Mouse (Mus musculus): ENCODE results near the gene Neurl2. TPM values are rescaled to one million over a fixed set of nuclear protein-coding genes. Genes with fewer than 3 reads are reported as not detected.
"Not testable (repeated sequence)": the region's sequence is repeated elsewhere in the genome, so short reads cannot be mapped to it uniquely, and the experiment has no call there.

The Neurl2 gene
- polyA plus RNA-seq, 2 experiments, result 5.5 to 7.2 TPM

DNA sequence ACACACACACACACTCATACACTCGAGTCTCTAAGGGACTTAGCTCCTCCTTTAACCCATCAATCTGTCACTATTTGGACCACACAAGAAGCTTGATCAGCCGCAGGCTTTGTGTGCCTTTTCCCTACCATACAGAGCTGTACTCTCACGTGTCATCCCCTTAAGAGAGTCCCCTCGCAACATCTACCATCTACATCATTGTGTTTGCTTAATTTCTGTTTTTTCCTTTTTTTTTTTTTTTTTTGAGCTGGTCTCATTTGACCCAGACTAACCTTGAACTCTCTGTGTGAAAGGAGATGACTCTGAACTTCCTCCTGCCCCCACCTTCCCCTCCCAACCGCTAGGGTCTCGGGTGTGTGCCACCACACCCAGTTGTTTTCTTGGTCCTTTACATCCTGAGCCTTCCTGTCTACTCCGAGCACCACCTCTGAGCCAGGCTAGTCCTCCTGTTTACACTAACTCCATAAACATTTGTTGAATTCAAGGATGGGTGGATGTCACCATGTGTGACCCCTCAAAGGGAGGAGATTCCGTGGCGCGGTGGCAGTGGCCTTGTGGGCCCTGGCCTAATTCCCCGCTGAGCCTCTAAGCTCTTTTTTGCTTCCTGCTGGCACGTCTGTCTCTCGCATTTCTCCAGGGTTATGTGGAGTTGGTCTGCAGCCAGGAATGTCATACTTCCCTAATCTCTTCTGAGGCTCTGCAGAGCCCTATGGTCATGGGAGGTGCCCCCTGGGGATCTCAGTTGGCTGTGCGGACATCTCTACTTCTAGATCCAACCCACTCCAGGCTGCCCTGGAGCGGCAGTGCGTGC lies 33.7 kb upstream of the Neurl2 start:
- no peak; the same call in 1 of the 2 replicates for ATAC-seq (ENCODE audit: low FRiP score, low read depth)
- H3K9me3 ChIP-seq (ENCODE audit: control insufficient read depth, low read length), result peaks cover 3% of the 10 kb centered on the region; the same call in 1 of the 2 replicates
- H3K36me3 ChIP-seq (ENCODE audit: control insufficient read depth, insufficient read depth, low read length), result no peaks in the 10 kb centered on the region
- no peak for TF ChIP-seq POLR2A (IDR thresholded peaks at IDR 0.05; ENCODE audit: borderline replicate concordance, extremely low read depth, insufficient read depth, insufficient read length)
- no peaks in the 10 kb centered on the region for H3K27me3 ChIP-seq (ENCODE audit: control insufficient read depth, insufficient read depth, low read length)
- peak; percentile 46 for DNase-seq (ENCODE audit: low spot score)
- H3K27ac ChIP-seq (replicated peaks; ENCODE audit: low read depth, low read length), result no peak overlapping the region
- H3K4me3 ChIP-seq (replicated peaks; ENCODE audit: low read length), result no peak overlapping the region
- H3K9ac ChIP-seq (ENCODE audit: low read depth, low read length, severe bottlenecking), result no peak overlapping the region
- H3K4me1 ChIP-seq (ENCODE audit: control insufficient read depth, insufficient read depth, low read length), result 0 out of 2 replicates have a peak, but pooled peaks cover under 1% of the 10 kb centered on the region
- no peak overlapping the region for H3K4me2 ChIP-seq (replicated peaks; ENCODE audit: low read depth, low read length, severe bottlenecking)
- WGBS, result 54% methylated on average over 16 of the region's 16 CpGs

DNA sequence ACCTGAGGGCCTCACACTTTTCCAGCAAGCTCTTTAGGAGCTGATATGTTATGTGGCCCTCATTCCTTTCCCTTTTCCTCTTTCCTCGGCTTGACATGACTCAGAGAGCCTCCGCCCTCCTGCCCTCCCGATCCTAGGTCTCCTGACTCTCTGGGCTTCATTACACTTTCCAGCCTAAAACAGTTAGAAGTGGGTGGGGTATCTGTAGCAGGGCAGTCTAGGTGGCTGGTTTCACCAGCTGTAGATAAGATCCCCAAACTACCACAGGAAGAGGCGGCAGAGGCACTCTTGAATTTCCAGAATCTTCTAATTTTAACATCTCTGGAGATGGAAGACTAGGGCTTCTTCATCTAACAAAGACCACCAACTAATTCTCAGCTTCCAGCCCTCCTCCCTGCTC lies 31.3 kb upstream of the Neurl2 start:
- DNase-seq (ENCODE audit: low spot score) (no peak), ATAC-seq (ENCODE audit: low FRiP score, low read depth) (no peak)
- no peak overlapping the region for H3K4me3 ChIP-seq (replicated peaks; ENCODE audit: low read length)
- WGBS, result 75% methylated on average over 4 of the region's 4 CpGs
- H3K27me3 ChIP-seq (ENCODE audit: control insufficient read depth, insufficient read depth, low read length), result no peaks in the 10 kb centered on the region
- no peak overlapping the region for H3K9ac ChIP-seq (ENCODE audit: low read depth, low read length, severe bottlenecking)
- no peak for TF ChIP-seq POLR2A (IDR thresholded peaks at IDR 0.05; ENCODE audit: borderline replicate concordance, extremely low read depth, insufficient read depth, insufficient read length)
- no peaks in the 10 kb centered on the region for H3K36me3 ChIP-seq (ENCODE audit: control insufficient read depth, insufficient read depth, low read length)
- no peak overlapping the region for H3K4me2 ChIP-seq (replicated peaks; ENCODE audit: low read depth, low read length, severe bottlenecking)
- H3K4me1 ChIP-seq (ENCODE audit: control insufficient read depth, insufficient read depth, low read length), result 0 out of 2 replicates have a peak, but pooled peaks cover 2% of the 10 kb centered on the region
- H3K27ac ChIP-seq (replicated peaks; ENCODE audit: low read depth, low read length), result no peak overlapping the region
- peaks cover 3% of the 10 kb centered on the region; the same call in 1 of the 2 replicates for H3K9me3 ChIP-seq (ENCODE audit: control insufficient read depth, low read length)

- not testable (repeated sequence) for H3K4me2 ChIP-seq (replicated peaks; ENCODE audit: low read depth, low read length, severe bottlenecking); DNase-seq (ENCODE audit: low spot score); H3K27ac ChIP-seq (replicated peaks; ENCODE audit: low read depth, low read length); H3K9me3 ChIP-seq (ENCODE audit: control insufficient read depth, low read length); ATAC-seq (ENCODE audit: low FRiP score, low read depth); H3K36me3 ChIP-seq (ENCODE audit: control insufficient read depth, insufficient read depth, low read length); H3K4me3 ChIP-seq (replicated peaks; ENCODE audit: low read length); H3K4me1 ChIP-seq (ENCODE audit: control insufficient read depth, insufficient read depth, low read length); H3K9ac ChIP-seq (ENCODE audit: low read depth, low read length, severe bottlenecking); H3K27me3 ChIP-seq (ENCODE audit: control insufficient read depth, insufficient read depth, low read length)
- 88% methylated on average over 8 of the region's 9 CpGs for WGBS
Observed at GRCm38 (mm10) chr2:164863411-164863810, 30.2 kb upstream of the Neurl2 start.

GRCm38 (mm10) chr2:164862179-164862861 lies 29.1 kb upstream of the Neurl2 start:
- no peak overlapping the region for H3K4me2 ChIP-seq (replicated peaks; ENCODE audit: low read depth, low read length, severe bottlenecking)
- 33% methylated on average over 8 of the region's 9 CpGs for WGBS
- H3K36me3 ChIP-seq (ENCODE audit: control insufficient read depth, insufficient read depth, low read length), result no peaks in the 10 kb centered on the region
- 0 out of 2 replicates have a peak, but pooled peaks cover 5% of the 10 kb centered on the region for H3K4me1 ChIP-seq (ENCODE audit: control insufficient read depth, insufficient read depth, low read length)
- ATAC-seq (ENCODE audit: low FRiP score, low read depth) (peak; percentile 83; the same call in 1 of the 2 replicates), DNase-seq (ENCODE audit: low spot score) (peak; percentile 71)
- no peak overlapping the region for H3K27ac ChIP-seq (replicated peaks; ENCODE audit: low read depth, low read length)
- H3K9me3 ChIP-seq (ENCODE audit: control insufficient read depth, low read length), result no peaks in the 10 kb centered on the region
- no peak overlapping the region for H3K9ac ChIP-seq (ENCODE audit: low read depth, low read length, severe bottlenecking)
- no peak for TF ChIP-seq POLR2A (IDR thresholded peaks at IDR 0.05; ENCODE audit: borderline replicate concordance, extremely low read depth, insufficient read depth, insufficient read length)
- no peak overlapping the region for H3K4me3 ChIP-seq (replicated peaks; ENCODE audit: low read length)
- H3K27me3 ChIP-seq (ENCODE audit: control insufficient read depth, insufficient read depth, low read length), result peaks cover 14% of the 10 kb centered on the region

DNA sequence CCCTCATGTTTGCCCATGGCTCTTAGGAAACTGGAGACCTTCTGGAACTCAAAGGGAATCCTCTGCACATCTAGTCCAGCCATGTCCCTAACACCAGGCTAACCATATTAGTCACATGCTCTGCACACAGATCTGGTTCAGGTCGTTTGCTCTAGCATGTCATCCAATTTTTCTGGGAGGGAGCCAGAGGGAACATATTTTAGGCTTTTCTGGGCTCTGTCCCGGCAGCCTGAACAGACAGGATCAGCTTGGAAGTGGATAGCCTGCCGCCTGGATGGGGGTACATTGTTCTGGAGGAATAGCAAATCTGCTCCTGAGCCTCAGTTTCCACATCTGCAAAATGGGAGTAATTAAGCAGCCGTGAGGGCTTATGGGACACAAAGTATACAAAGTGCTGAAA lies 27.8 kb upstream of the Neurl2 start:
- Histone ChIP-seq H3K9ac (ENCODE audit: low read depth, low read length, severe bottlenecking) (no peak overlapping the region), H3K36me3 (ENCODE audit: control insufficient read depth, insufficient read depth, low read length) (no peaks in the 10 kb centered on the region), H3K9me3 (ENCODE audit: control insufficient read depth, low read length) (no peaks in the 10 kb centered on the region), H3K4me1 (ENCODE audit: control insufficient read depth, insufficient read depth, low read length) (peaks cover 12% of the 10 kb centered on the region; the same call in 1 of the 2 replicates), H3K27ac (replicated peaks; ENCODE audit: low read depth, low read length) (no peak overlapping the region), H3K4me3 (replicated peaks; ENCODE audit: low read length) (no peak overlapping the region), H3K4me2 (replicated peaks; ENCODE audit: low read depth, low read length, severe bottlenecking) (no peak overlapping the region), H3K27me3 (ENCODE audit: control insufficient read depth, insufficient read depth, low read length) (peaks cover 27% of the 10 kb centered on the region)
- no peak for DNase-seq (ENCODE audit: low spot score)
- ATAC-seq (ENCODE audit: low FRiP score, low read depth), result no peak
- no peak for TF ChIP-seq POLR2A (IDR thresholded peaks at IDR 0.05; ENCODE audit: borderline replicate concordance, extremely low read depth, insufficient read depth, insufficient read length)
- 71% methylated on average over 4 of the region's 4 CpGs for WGBS
